Mouse (Mus musculus) MEL (cell line): ENCODE measurements at regions not wholly inside any gene's neighbourhood (a gene's known extent, or its start where the extent isn't known, plus 50 kb on each side); places are given as distances from the start of the nearest gene placed in this dataset.

Experiments used
- BHLHE40 ChIP-seq: IDR thresholded peaks from 2 replicates; pipeline ENCODE4 v1.6.1; 2012; ENCODE audit warnings: low read depth, mild to moderate bottlenecking, inconsistent platforms, low read length, improper control_type of control experiment, borderline replicate concordance
- CHD2 ChIP-seq: IDR thresholded peaks from 2 replicates; pipeline ENCODE4 v1.6.1; 2011; ENCODE audit warnings: low read length, improper control_type of control experiment
- CTCF ChIP-seq, 3 experiments: IDR thresholded peaks in 2 of 3; conservative IDR thresholded peaks in 1 of 3; 2 replicates each; pipeline ENCODE4 v1.5.1; 2011 to 2012; ENCODE audit warnings: low read length in 3 of 3, low read depth in 2 of 3, mild to moderate bottlenecking in 2 of 3, improper control_type of control experiment in 1 of 3, inconsistent platforms in 1 of 3, mixed read lengths in 1 of 3, moderate library complexity in 1 of 3; ENCODE audit not compliant: control insufficient read depth in 1 of 3, insufficient read depth in 1 of 3, poor library complexity in 1 of 3, severe bottlenecking in 1 of 3
- ELF1 ChIP-seq: IDR thresholded peaks from 2 replicates; pipeline ENCODE4 v1.6.1; 2014; ENCODE audit warnings: low read depth, mild to moderate bottlenecking, inconsistent platforms, low read length, improper control_type of control experiment, moderate library complexity
- EP300 ChIP-seq, 2 experiments: IDR thresholded peaks; 2 replicates each; pipeline ENCODE4 v1.6.1; 2011; ENCODE audit warnings: improper control_type of control experiment in 2 of 2, low read length in 2 of 2, low read depth in 1 of 2, mild to moderate bottlenecking in 1 of 2
- GATA1 ChIP-seq: IDR thresholded peaks from 2 replicates; pipeline ENCODE4 v1.6.1; 2011; ENCODE audit warnings: low read depth, low read length, improper control_type of control experiment
- HCFC1 ChIP-seq: IDR thresholded peaks from 2 replicates; pipeline ENCODE4 v1.6.1; 2012; ENCODE audit warnings: low read depth, mild to moderate bottlenecking, inconsistent platforms, low read length, improper control_type of control experiment, moderate library complexity
- MAX ChIP-seq: IDR thresholded peaks from 2 replicates; pipeline ENCODE4 v1.6.1; 2011; ENCODE audit warnings: low read length, improper control_type of control experiment
- POLR2A ChIP-seq, 2 experiments: IDR thresholded peaks; 2 replicates each; pipeline ENCODE4 v1.6.1; 2011 to 2012; ENCODE audit warnings: low read length in 2 of 2, mild to moderate bottlenecking in 2 of 2, control low read depth in 1 of 2, improper control_type of control experiment in 1 of 2, low read depth in 1 of 2, moderate library complexity in 1 of 2; ENCODE audit not compliant: control insufficient read depth in 1 of 2, insufficient read depth in 1 of 2, poor library complexity in 1 of 2
- SIN3A ChIP-seq: IDR thresholded peaks from 2 replicates; pipeline ENCODE4 v1.6.1; 2012; ENCODE audit warnings: low read length, improper control_type of control experiment, inconsistent platforms
- USF1 ChIP-seq: IDR thresholded peaks from 2 replicates; pipeline ENCODE4 v1.6.1; 2014; ENCODE audit warnings: low read depth, mild to moderate bottlenecking, inconsistent platforms, low read length, improper control_type of control experiment, moderate library complexity
- USF2 ChIP-seq, 2 experiments: IDR thresholded peaks; 2 replicates each; pipeline ENCODE4 v1.6.1; 2011 to 2012; ENCODE audit warnings: improper control_type of control experiment in 2 of 2, low read length in 2 of 2, borderline replicate concordance in 1 of 2, inconsistent platforms in 1 of 2, low read depth in 1 of 2, mild to moderate bottlenecking in 1 of 2; ENCODE audit not compliant: insufficient read depth in 1 of 2

- TF ChIP-seq CTCF (IDR thresholded peaks at IDR 0.05 in 2 of 3, conservative IDR thresholded peaks at IDR 0.05 in 1 of 3; ENCODE audit: control insufficient read depth in 1 of 3, insufficient read depth in 1 of 3, low read depth in 2 of 3, low read length in 3 of 3, poor library complexity in 1 of 3, severe bottlenecking in 1 of 3) (no peak), HCFC1 (no peak), BHLHE40 (no peak), USF2 (IDR thresholded peaks at IDR 0.05; ENCODE audit: borderline replicate concordance in 1 of 2, insufficient read depth in 1 of 2, low read depth in 1 of 2, low read length in 2 of 2) (no peak), GATA1 (no peak), ELF1 (no peak), MAX (no peak), CHD2 (no peak), POLR2A (IDR thresholded peaks at IDR 0.05; ENCODE audit: control insufficient read depth in 1 of 2, insufficient read depth in 1 of 2, low read depth in 1 of 2, low read length in 2 of 2, poor library complexity in 1 of 2) (no peak), USF1 (no peak), EP300 (IDR thresholded peaks at IDR 0.05; ENCODE audit: low read depth in 1 of 2, low read length in 2 of 2) (no peak), SIN3A (no peak)
These were observed 505.8 kb upstream of the Adgrl2 start for GRCm38 (mm10) chr3:149496122-149496521.
